In genomic region chr11:74895980-74896900, GRCm38 (mm10) we compare ENCODE assay signal across 8 mouse cellular contexts. TPM values are rescaled to one million over a fixed set of nuclear protein-coding genes. Genes with fewer than 3 reads are reported as not detected.
A peak's percentile ranks its signal among the peaks of the same experiment; 100 is the strongest.
DNase-seq lines count a peak whose midpoint lies in the region; ATAC-seq lines count a peak whose summit lies in the region.

No protein-coding gene starts in this region.

- H3K4me2 ChIP-seq in hindbrain, embryonic 15.5 days: peak overlapping the region; percentile 86

- no peaks in the 10 kb centered on the region for H3K27me3 ChIP-seq in hindbrain, embryonic 15.5 days

- H3K9ac ChIP-seq in hindbrain, embryonic 15.5 days: peak overlapping the region; percentile 91

- H3K9me3 ChIP-seq in hindbrain, embryonic 15.5 days: no peaks in the 10 kb centered on the region

- ATAC-seq in hindbrain, embryonic 15.5 days (ENCODE audit: low FRiP score, low read depth): peak; percentile 47
- peak; percentile 35 for ATAC-seq in megakaryocyte, adult 5-6 weeks (ENCODE audit: poor library complexity, severe bottlenecking)

- peak overlapping the region; percentile 96 for H3K27ac ChIP-seq in hindbrain, embryonic 15.5 days (replicated peaks)

- WGBS in hindbrain, embryonic 15.5 days: under 1% methylated on average over 55 of the region's 55 CpGs

- peaks cover 18% of the 10 kb centered on the region for H3K36me3 ChIP-seq in hindbrain, embryonic 15.5 days

- peak; percentile 50 for DNase-seq in T-cell, adult 2 months (ENCODE audit: low spot score)
- peak; percentile 59 to 60 for DNase-seq in cerebellum, postnatal 14 days
- DNase-seq in frontal cortex, postnatal 25 days (ENCODE audit: low spot score in 2 of 2): peak; percentile 43 to 49
- peak; percentile 57 to 67 for DNase-seq in left cerebral cortex, adult 8-10 months (ENCODE audit: low spot score in 2 of 2)
- peak; percentile 56 to 73 for DNase-seq in right cerebral cortex, adult 2 months (ENCODE audit: low spot score in 2 of 2)
- peak; percentile 15 for DNase-seq in urinary bladder, postnatal 10 days (ENCODE audit: low spot score)

- peak overlapping the region; percentile 96 for H3K4me3 ChIP-seq in hindbrain, embryonic 15.5 days

- peaks cover 38% of the 10 kb centered on the region for H3K4me1 ChIP-seq in hindbrain, embryonic 15.5 days (replicated peaks)

RNA-seq across cellular contexts. Expression of gene Sgsm2, which starts 0.6 kb away (rescaled TPM):
- polyA plus RNA-seq in hindbrain, embryonic 15.5 days (2015; fragmentation: Nextera tagmentation; extraction: Ambion mirVana): 25.9 and 29.9 TPM in 2 replicates
- 10 to 100 TPM; 80.5 to 93.7 (median 88.2) TPM for total RNA-seq in left cerebral cortex, adult 8-10 months (2022)
- total RNA-seq in megakaryocyte, adult 5-6 weeks (2015): 0.64 and 1.1 TPM in 2 replicates
- total RNA-seq in megakaryocyte, adult 5-6 weeks (2017): 1.2 and 1.6 TPM in 2 replicates

RNA-seq across cellular contexts. Expression of gene Tsr1, which starts 1.6 kb away (rescaled TPM):
- polyA plus RNA-seq in hindbrain, embryonic 15.5 days (2015; fragmentation: Nextera tagmentation; extraction: Ambion mirVana): 26.5 and 29.0 TPM in 2 replicates
- total RNA-seq in left cerebral cortex, adult 8-10 months (2022): 10 to 100 TPM; 29.8 to 38.1 (median 30.8) TPM
- total RNA-seq in megakaryocyte, adult 5-6 weeks (2015): 7.7 and 9.1 TPM in 2 replicates
- total RNA-seq in megakaryocyte, adult 5-6 weeks (2017): 17.3 and 18.7 TPM in 2 replicates

RNA-seq across cellular contexts. Expression of gene Smg6, which starts 29.4 kb away (rescaled TPM):
- 13.5 and 14.1 TPM in 2 replicates for polyA plus RNA-seq in hindbrain, embryonic 15.5 days (2015; fragmentation: Nextera tagmentation; extraction: Ambion mirVana)
- total RNA-seq in left cerebral cortex, adult 8-10 months (2022): 10 to 100 TPM; 30.7 to 33.6 (median 31.9) TPM
- 13.4 and 15.9 TPM in 2 replicates for total RNA-seq in megakaryocyte, adult 5-6 weeks (2015)
- 18.3 and 20.5 TPM in 2 replicates for total RNA-seq in megakaryocyte, adult 5-6 weeks (2017)

RNA-seq across cellular contexts. Expression of gene Srr, which starts 29.5 kb away (rescaled TPM):
- polyA plus RNA-seq in hindbrain, embryonic 15.5 days (2015; fragmentation: Nextera tagmentation; extraction: Ambion mirVana): 36.3 and 38.3 TPM in 2 replicates
- 10 to 100 TPM; 78.8 to 86.2 (median 81.8) TPM for total RNA-seq in left cerebral cortex, adult 8-10 months (2022)
- 6.1 and 7.7 TPM in 2 replicates for total RNA-seq in megakaryocyte, adult 5-6 weeks (2015)
- total RNA-seq in megakaryocyte, adult 5-6 weeks (2017): 3.3 and 8.5 TPM in 2 replicates

Comparison
In these comparisons a context has a peak if more than half of its experiments do, and no peak if none do; other contexts are left out.
1. Peak in every context shown above with its lines: DNase-seq, ATAC-seq, H3K4me3 ChIP-seq and H3K27ac ChIP-seq.
2. RNA of gene Sgsm2, which starts 0.6 kb away (total RNA-seq): 80.5 to 93.7 TPM in left cerebral cortex, adult 8-10 months; 0.64 to 1.6 TPM in megakaryocyte, adult 5-6 weeks; every median in the first group is over 10 times any median in the second.